Mouse (Mus musculus): ENCODE results near the gene Ccser2. TPM values are rescaled to one million over a fixed set of nuclear protein-coding genes. Genes with fewer than 3 reads are reported as not detected.

Gene Ccser2
- polyA plus RNA-seq, 1 experiment from 2014 or later, result 53.1 TPM

DNA sequence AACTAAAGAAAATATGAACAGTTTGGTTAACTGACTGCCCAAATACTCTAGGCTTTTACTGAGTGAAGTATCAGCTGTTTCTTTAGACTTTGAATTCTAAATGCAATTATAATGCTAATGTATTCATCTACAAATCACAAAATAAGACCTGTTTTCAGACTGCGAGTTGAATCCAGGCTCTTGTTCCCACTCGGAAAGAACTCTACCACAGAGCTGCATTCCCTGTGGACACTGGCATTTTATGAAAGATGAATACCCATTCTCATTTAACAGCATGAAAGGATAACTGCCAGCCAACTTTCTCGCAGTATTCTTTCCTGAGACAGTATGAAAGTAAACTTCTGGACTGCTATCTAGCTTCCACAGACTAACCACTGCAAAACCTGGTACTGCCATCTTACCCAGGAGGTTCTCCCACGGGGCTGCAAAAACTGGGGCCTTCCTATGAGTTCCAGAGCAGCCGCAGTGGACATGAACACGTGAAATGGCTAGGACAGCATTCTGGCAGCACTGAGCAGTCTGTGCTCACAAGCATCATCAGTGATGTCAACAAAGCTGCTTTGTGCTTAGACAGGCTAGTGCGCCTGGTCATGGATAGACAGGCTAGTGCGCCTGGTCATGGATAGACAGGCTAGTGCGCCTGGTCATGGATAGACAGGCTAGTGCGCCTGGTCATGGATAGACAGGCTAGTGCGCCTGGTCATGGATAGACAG lies 62.6 kb downstream of the Ccser2 start:
- Histone ChIP-seq H3K36me3 (ENCODE audit: control insufficient read depth, insufficient read depth, low read length) (peaks cover 6% of the 10 kb centered on the region; the same call in 1 of the 2 replicates), H3K4me3 (ENCODE audit: low read depth, low read length) (no peak overlapping the region), H3K27me3 (replicated peaks; ENCODE audit: control insufficient read depth, insufficient read depth, low read length) (no peaks in the 10 kb centered on the region), H3K9ac (ENCODE audit: low read length) (no peak overlapping the region), H3K27ac (ENCODE audit: low read depth, low read length) (peak overlapping the region; percentile 41; the same call in 1 of the 2 replicates), H3K9me3 (replicated peaks; ENCODE audit: control insufficient read depth, low read length) (no peaks in the 10 kb centered on the region), H3K4me1 (ENCODE audit: control insufficient read depth, insufficient read depth, low read length) (0 out of 2 replicates have a peak, but pooled peaks cover 2% of the 10 kb centered on the region), H3K4me2 (ENCODE audit: low read length) (no peak overlapping the region)
- ATAC-seq (peak; percentile 40; the same call in 1 of the 2 replicates), DNase-seq (ENCODE audit: low spot score) (peak; percentile 29)
- 70% methylated on average over 9 of the region's 11 CpGs for WGBS

DNA sequence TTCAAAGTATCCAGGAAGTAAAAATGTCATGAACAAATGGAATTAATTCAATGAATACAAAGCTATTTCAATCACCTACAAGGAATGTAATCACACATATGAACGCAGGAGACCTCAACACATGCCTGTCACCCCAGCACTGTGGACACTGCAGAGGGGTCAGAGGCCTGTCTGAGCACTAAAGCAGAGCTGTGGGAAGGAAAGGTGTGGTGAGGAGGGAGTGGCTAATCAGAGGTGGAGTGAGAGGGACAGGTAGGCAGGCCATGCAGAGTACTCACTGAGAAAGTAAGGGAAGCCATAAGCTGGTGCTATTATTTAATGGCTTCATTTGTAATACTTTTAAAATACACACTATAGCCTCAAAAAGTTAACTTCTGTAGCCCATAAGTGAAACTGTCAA lies 64.4 kb downstream of the Ccser2 start:
- 88% methylated on average over 1 of the region's 1 CpGs for WGBS

DNA sequence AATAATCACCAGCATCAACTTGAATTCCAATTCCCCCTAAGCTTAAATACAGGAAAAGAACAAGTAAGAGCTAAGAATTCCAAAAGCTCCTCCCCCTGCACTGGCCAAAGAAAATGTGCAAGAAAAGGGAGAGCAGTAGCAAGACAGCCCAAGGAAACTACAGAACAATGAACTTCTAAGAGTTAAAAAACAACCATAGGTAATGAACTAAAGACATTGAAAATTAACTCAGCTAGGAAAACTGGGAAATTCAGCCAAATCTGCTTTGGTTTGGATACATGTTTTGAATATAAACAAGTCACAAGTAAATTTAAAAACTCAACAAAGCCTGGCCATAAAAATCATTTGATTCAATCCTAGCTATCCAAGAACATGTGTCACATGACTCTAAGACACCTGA lies 67.7 kb downstream of the Ccser2 start:
- ATAC-seq, result no peak
- no peak for DNase-seq (ENCODE audit: low spot score)
- no peak overlapping the region for H3K4me3 ChIP-seq (ENCODE audit: low read depth, low read length)
- no peak overlapping the region for H3K9ac ChIP-seq (ENCODE audit: low read length)
- H3K9me3 ChIP-seq (replicated peaks; ENCODE audit: control insufficient read depth, low read length), result no peaks in the 10 kb centered on the region
- no peak overlapping the region for H3K27ac ChIP-seq (ENCODE audit: low read depth, low read length)
- no peaks in the 10 kb centered on the region for H3K4me1 ChIP-seq (ENCODE audit: control insufficient read depth, insufficient read depth, low read length)
- no peaks in the 10 kb centered on the region for H3K27me3 ChIP-seq (replicated peaks; ENCODE audit: control insufficient read depth, insufficient read depth, low read length)
- H3K4me2 ChIP-seq (ENCODE audit: low read length), result no peak overlapping the region
- peaks cover 13% of the 10 kb centered on the region for H3K36me3 ChIP-seq (ENCODE audit: control insufficient read depth, insufficient read depth, low read length)

More for the DNA sequence above, 64.4 kb downstream of the Ccser2 start:
- no peak for DNase-seq (ENCODE audit: low spot score)
- no peaks in the 10 kb centered on the region for H3K9me3 ChIP-seq (replicated peaks; ENCODE audit: control insufficient read depth, low read length)
- H3K9ac ChIP-seq (ENCODE audit: low read length), result no peak overlapping the region
- no peak for ATAC-seq
- no peak overlapping the region for H3K27ac ChIP-seq (ENCODE audit: low read depth, low read length)
- H3K27me3 ChIP-seq (replicated peaks; ENCODE audit: control insufficient read depth, insufficient read depth, low read length), result no peaks in the 10 kb centered on the region
- peaks cover 17% of the 10 kb centered on the region for H3K36me3 ChIP-seq (ENCODE audit: control insufficient read depth, insufficient read depth, low read length)
- H3K4me1 ChIP-seq (ENCODE audit: control insufficient read depth, insufficient read depth, low read length), result 0 out of 2 replicates have a peak, but pooled peaks cover 2% of the 10 kb centered on the region
- no peak overlapping the region for H3K4me3 ChIP-seq (ENCODE audit: low read depth, low read length)
- no peak overlapping the region for H3K4me2 ChIP-seq (ENCODE audit: low read length)

DNA sequence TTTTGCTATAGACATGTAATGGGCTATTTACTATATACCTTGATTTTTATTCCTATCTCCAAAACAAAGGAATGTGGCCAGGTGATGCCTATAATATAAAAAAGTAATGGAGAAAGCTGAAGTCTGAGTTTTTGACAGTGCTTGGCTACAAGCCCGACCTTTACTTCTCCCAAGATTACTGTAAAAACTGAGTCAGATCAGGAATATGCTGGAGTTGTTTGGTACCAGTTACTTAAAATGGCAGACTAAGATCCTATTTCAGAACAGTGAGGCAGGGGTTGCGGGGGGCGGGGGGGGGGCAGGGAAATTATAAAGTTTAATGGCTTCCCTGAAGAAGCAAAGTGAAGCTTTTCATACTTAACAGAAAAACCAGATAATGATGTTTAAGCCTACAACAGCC lies 73.9 kb downstream of the Ccser2 start:
- no peak overlapping the region for H3K4me3 ChIP-seq (ENCODE audit: low read depth, low read length)
- H3K36me3 ChIP-seq (ENCODE audit: control insufficient read depth, insufficient read depth, low read length), result peaks cover 16% of the 10 kb centered on the region
- H3K27ac ChIP-seq (ENCODE audit: low read depth, low read length), result no peak overlapping the region
- no peaks in the 10 kb centered on the region for H3K4me1 ChIP-seq (ENCODE audit: control insufficient read depth, insufficient read depth, low read length)
- no peaks in the 10 kb centered on the region for H3K9me3 ChIP-seq (replicated peaks; ENCODE audit: control insufficient read depth, low read length)
- no peak for ATAC-seq
- DNase-seq (ENCODE audit: low spot score), result no peak
- no peak overlapping the region for H3K4me2 ChIP-seq (ENCODE audit: low read length)
- H3K27me3 ChIP-seq (replicated peaks; ENCODE audit: control insufficient read depth, insufficient read depth, low read length), result no peaks in the 10 kb centered on the region
- H3K9ac ChIP-seq (ENCODE audit: low read length), result no peak overlapping the region
- 87% methylated on average over 3 of the region's 3 CpGs for WGBS

DNA sequence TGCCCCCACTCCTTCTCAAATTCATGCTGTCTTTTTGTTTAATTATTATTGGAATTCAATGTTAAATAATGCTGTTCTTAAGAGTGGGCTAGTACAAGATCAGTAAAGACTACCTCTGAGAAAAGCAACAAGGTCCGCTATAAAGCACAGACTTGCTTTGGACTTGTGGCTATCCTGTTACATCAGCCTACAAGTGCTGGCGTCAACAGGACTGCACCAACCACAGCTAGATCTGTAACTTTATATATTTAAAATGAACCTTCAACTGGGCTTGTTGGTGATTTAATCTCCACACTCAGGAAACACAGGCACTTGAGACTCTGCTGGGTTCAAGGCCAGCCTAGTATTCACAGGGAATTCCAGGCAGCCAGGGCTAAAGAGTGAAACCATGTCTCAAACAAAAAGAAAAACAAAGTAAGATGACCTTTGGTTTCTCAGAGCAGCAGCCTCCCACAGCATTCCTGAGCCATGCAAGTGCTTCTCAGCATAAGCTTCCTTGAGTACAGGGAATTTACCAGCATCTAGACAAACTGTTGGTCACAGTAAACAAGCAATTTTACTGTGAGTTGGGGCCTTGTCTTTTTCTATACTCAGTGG lies 75.7 kb downstream of the Ccser2 start:
- no peak overlapping the region for H3K9ac ChIP-seq (ENCODE audit: low read length)
- ATAC-seq (no peak), DNase-seq (ENCODE audit: low spot score) (no peak)
- H3K4me1 ChIP-seq (ENCODE audit: control insufficient read depth, insufficient read depth, low read length), result no peaks in the 10 kb centered on the region
- H3K4me3 ChIP-seq (ENCODE audit: low read depth, low read length), result no peak overlapping the region
- WGBS, result 91% methylated on average over 2 of the region's 2 CpGs
- H3K27me3 ChIP-seq (replicated peaks; ENCODE audit: control insufficient read depth, insufficient read depth, low read length), result no peaks in the 10 kb centered on the region
- H3K9me3 ChIP-seq (replicated peaks; ENCODE audit: control insufficient read depth, low read length), result no peaks in the 10 kb centered on the region
- peaks cover 13% of the 10 kb centered on the region for H3K36me3 ChIP-seq (ENCODE audit: control insufficient read depth, insufficient read depth, low read length)
- no peak overlapping the region for H3K4me2 ChIP-seq (ENCODE audit: low read length)
- no peak overlapping the region for H3K27ac ChIP-seq (ENCODE audit: low read depth, low read length)

DNA sequence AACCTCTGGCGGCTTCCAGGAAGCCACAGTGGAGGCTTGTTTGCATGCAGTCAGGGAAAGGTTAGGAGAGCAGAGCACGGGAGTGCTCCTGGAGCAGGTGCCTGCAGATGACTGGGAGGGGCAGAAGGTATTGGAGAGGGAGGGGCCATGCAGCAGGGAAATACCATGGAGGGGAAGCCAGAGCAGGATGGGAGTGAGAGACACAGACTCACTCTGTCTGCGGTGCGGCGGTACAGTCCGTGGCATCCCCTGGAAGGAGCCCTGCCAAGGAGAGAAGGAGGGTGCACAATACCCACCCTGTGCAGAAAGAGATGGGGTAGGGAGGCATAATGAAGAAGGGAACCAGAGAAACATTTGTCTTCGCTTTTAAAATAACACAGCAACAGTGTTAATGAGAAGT lies 78.4 kb downstream of the Ccser2 start:
- no peaks in the 10 kb centered on the region for H3K4me1 ChIP-seq (ENCODE audit: control insufficient read depth, insufficient read depth, low read length)
- no peak overlapping the region for H3K4me3 ChIP-seq (ENCODE audit: low read depth, low read length)
- H3K36me3 ChIP-seq (ENCODE audit: control insufficient read depth, insufficient read depth, low read length), result peaks cover 12% of the 10 kb centered on the region; the same call in 1 of the 2 replicates
- no peak overlapping the region for H3K9ac ChIP-seq (ENCODE audit: low read length)
- H3K9me3 ChIP-seq (replicated peaks; ENCODE audit: control insufficient read depth, low read length), result no peaks in the 10 kb centered on the region
- H3K27ac ChIP-seq (ENCODE audit: low read depth, low read length), result no peak overlapping the region
- H3K27me3 ChIP-seq (replicated peaks; ENCODE audit: control insufficient read depth, insufficient read depth, low read length), result no peaks in the 10 kb centered on the region
- no peak overlapping the region for H3K4me2 ChIP-seq (ENCODE audit: low read length)
- no peak for DNase-seq (ENCODE audit: low spot score)
- no peak for ATAC-seq
- WGBS, result 74% methylated on average over 7 of the region's 7 CpGs

DNA sequence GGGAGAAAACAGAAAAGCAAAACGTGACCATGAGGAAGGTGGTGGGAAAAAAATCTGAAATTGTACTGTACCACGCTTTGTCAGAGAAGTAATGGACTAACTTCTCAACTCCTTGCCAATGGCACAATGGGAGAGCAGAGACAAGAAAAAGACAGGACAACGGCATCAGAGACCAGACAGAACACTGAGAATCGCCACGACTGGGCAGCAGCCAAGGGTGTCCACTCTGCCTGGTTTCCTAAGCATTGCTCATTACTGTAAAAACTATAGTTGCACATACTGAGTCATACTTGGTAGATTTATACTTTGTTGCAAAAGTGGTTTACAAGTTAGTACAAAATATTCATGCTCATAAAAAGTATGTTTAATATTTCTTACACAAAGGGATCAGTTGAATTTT lies 82.9 kb downstream of the Ccser2 start:
- ATAC-seq, result no peak
- Histone ChIP-seq H3K4me3 (ENCODE audit: low read depth, low read length) (no peak overlapping the region), H3K4me1 (ENCODE audit: control insufficient read depth, insufficient read depth, low read length) (no peaks in the 10 kb centered on the region), H3K4me2 (ENCODE audit: low read length) (no peak overlapping the region), H3K27me3 (replicated peaks; ENCODE audit: control insufficient read depth, insufficient read depth, low read length) (no peaks in the 10 kb centered on the region), H3K9ac (ENCODE audit: low read length) (no peak overlapping the region), H3K27ac (ENCODE audit: low read depth, low read length) (no peak overlapping the region), H3K36me3 (ENCODE audit: control insufficient read depth, insufficient read depth, low read length) (peaks cover 8% of the 10 kb centered on the region; the same call in 1 of the 2 replicates), H3K9me3 (replicated peaks; ENCODE audit: control insufficient read depth, low read length) (no peaks in the 10 kb centered on the region)
- WGBS, result 87% methylated on average over 5 of the region's 5 CpGs
- DNase-seq (ENCODE audit: low spot score), result no peak

DNA sequence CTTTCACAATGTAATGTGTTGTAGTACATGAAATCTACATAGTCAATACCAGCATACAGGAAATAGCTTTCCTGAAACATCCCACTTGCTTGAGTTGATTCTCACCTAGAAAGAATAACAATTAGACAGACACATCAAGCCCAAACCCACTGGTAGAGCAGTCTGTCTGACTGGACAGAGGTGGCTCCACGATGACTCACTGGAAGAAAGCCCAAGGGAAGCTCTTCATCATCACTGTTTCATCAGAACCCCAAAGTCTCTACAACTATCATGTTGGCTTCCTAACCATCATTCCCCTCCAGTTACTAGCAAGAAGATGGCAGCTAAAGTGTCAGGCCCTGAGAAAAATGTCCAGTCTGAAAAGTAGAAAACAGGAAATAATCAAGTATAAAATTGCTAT lies 83.5 kb downstream of the Ccser2 start:
- 91% methylated on average over 1 of the region's 1 CpGs for WGBS
- no peak for ATAC-seq

DNA sequence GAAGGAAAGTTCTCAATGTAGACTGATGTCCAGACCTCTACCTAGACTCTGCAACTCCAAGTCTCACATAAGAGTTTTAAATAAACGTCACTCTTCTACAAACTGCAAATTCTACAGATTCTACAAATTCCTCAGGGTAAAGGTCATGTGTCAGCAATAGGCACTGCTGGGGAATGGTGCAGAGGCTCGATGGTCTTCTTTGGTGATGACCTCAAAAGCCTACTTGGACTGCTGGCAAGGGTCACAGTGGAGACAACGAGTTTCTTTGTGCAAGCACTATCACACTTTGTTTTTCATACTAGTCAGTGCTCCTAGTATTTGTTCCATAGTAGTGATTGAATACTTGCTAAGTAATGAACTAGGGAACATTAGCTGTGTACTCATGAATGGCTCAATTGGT lies 85.0 kb downstream of the Ccser2 start:
- Histone ChIP-seq H3K4me2 (ENCODE audit: low read length) (no peak overlapping the region), H3K27ac (ENCODE audit: low read depth, low read length) (no peak overlapping the region), H3K36me3 (ENCODE audit: control insufficient read depth, insufficient read depth, low read length) (peaks cover 12% of the 10 kb centered on the region), H3K9me3 (replicated peaks; ENCODE audit: control insufficient read depth, low read length) (no peaks in the 10 kb centered on the region), H3K4me3 (ENCODE audit: low read depth, low read length) (no peak overlapping the region), H3K9ac (ENCODE audit: low read length) (no peak overlapping the region), H3K4me1 (ENCODE audit: control insufficient read depth, insufficient read depth, low read length) (no peaks in the 10 kb centered on the region), H3K27me3 (replicated peaks; ENCODE audit: control insufficient read depth, insufficient read depth, low read length) (no peaks in the 10 kb centered on the region)
- 41% methylated on average over 3 of the region's 3 CpGs for WGBS
- ATAC-seq (no peak), DNase-seq (ENCODE audit: low spot score) (no peak)

More for the DNA sequence above, 83.5 kb downstream of the Ccser2 start:
- Histone ChIP-seq H3K9me3 (replicated peaks; ENCODE audit: control insufficient read depth, low read length) (no peaks in the 10 kb centered on the region), H3K4me1 (ENCODE audit: control insufficient read depth, insufficient read depth, low read length) (no peaks in the 10 kb centered on the region), H3K27ac (ENCODE audit: low read depth, low read length) (no peak overlapping the region), H3K9ac (ENCODE audit: low read length) (no peak overlapping the region), H3K27me3 (replicated peaks; ENCODE audit: control insufficient read depth, insufficient read depth, low read length) (no peaks in the 10 kb centered on the region), H3K36me3 (ENCODE audit: control insufficient read depth, insufficient read depth, low read length) (peaks cover 6% of the 10 kb centered on the region; the same call in 1 of the 2 replicates), H3K4me2 (ENCODE audit: low read length) (no peak overlapping the region), H3K4me3 (ENCODE audit: low read depth, low read length) (no peak overlapping the region)
- no peak for DNase-seq (ENCODE audit: low spot score)
